Mouse (Mus musculus): Measurements from ENCODE around the gene Dennd1c. TPM values are rescaled to one million over a fixed set of nuclear protein-coding genes. Genes with fewer than 3 reads are reported as not detected.

The Dennd1c gene
- polyA plus RNA-seq, 1 experiment from 2014 or later, result 2.9 TPM

DNA sequence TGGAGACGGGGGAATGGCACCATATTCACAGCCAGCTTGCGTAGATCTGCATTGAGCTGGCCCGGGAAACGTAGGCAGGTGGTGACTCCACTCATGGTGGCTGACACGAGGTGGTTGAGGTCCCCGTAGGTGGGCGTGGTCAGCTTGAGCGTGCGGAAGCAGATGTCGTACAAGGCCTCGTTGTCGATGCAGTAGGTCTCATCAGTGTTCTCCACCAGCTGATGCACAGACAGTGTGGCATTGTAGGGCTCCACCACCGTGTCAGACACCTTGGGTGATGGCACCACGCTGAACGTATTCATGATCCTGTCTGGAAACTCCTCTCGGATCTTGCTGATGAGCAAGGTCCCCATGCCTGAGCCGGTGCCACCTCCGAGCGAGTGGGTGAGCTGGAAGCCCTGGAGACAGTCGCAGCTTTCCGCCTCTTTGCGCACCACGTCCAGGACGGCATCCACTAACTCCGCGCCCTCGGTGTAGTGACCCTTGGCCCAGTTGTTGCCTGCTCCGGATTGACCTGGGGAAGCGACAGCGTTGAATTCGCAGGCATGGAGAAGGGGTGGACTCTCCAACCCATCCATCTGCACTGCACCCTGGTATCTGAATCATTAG lies 3.0 kb upstream of the Dennd1c start:
- WGBS, result 92% methylated on average over 31 of the region's 31 CpGs
- Histone ChIP-seq H3K9ac (ENCODE audit: low read length) (no peak overlapping the region), H3K4me2 (ENCODE audit: low read depth) (no peak overlapping the region), H3K4me1 (ENCODE audit: control insufficient read depth, insufficient read depth, low read length) (no peaks in the 10 kb centered on the region), H3K36me3 (ENCODE audit: control insufficient read depth, insufficient read depth, low read length) (no peaks in the 10 kb centered on the region; the same call in 1 of the 2 replicates), H3K27ac (ENCODE audit: low read depth, low read length) (no peak overlapping the region), H3K4me3 (ENCODE audit: low read depth, low read length) (no peak overlapping the region), H3K27me3 (ENCODE audit: control insufficient read depth, insufficient read depth, low read length) (no peaks in the 10 kb centered on the region), H3K9me3 (ENCODE audit: control insufficient read depth, low read length) (no peaks in the 10 kb centered on the region)
- DNase-seq (ENCODE audit: low spot score), result no peak
- no peak for ATAC-seq (ENCODE audit: insufficient read depth, low FRiP score, low TSS enrichment)

DNA sequence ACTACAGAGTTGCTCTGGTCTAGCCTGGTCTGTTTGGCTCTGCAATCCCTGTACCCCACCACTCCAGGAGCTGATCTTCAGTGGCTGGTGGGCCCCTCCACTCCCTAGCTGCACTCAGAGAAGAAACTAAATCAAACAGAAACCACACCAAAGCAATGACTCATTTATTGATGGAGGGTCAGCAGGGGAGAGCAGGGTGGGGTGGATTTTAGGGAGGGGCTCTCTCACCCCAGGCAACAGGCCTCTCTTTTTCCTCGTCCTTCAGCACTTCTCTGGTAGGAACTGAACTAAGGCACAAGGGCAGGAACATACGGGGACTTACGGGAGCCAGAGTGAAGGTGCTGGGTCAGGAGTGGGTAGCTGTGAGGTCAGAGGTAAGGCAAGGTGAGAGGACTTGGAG lies 1.6 kb upstream of the Dennd1c start:
- H3K9me3 ChIP-seq (ENCODE audit: control insufficient read depth, low read length), result no peaks in the 10 kb centered on the region
- no peaks in the 10 kb centered on the region for H3K4me1 ChIP-seq (ENCODE audit: control insufficient read depth, insufficient read depth, low read length)
- WGBS, result 77% methylated on average over 3 of the region's 3 CpGs
- no peaks in the 10 kb centered on the region; the same call in 1 of the 2 replicates for H3K36me3 ChIP-seq (ENCODE audit: control insufficient read depth, insufficient read depth, low read length)
- H3K27ac ChIP-seq (ENCODE audit: low read depth, low read length), result no peak overlapping the region
- no peaks in the 10 kb centered on the region for H3K27me3 ChIP-seq (ENCODE audit: control insufficient read depth, insufficient read depth, low read length)
- H3K9ac ChIP-seq (ENCODE audit: low read length), result no peak overlapping the region
- ATAC-seq (ENCODE audit: insufficient read depth, low FRiP score, low TSS enrichment), result no peak
- no peak for DNase-seq (ENCODE audit: low spot score)
- H3K4me2 ChIP-seq (ENCODE audit: low read depth), result no peak overlapping the region
- H3K4me3 ChIP-seq (ENCODE audit: low read depth, low read length), result no peak overlapping the region

DNA sequence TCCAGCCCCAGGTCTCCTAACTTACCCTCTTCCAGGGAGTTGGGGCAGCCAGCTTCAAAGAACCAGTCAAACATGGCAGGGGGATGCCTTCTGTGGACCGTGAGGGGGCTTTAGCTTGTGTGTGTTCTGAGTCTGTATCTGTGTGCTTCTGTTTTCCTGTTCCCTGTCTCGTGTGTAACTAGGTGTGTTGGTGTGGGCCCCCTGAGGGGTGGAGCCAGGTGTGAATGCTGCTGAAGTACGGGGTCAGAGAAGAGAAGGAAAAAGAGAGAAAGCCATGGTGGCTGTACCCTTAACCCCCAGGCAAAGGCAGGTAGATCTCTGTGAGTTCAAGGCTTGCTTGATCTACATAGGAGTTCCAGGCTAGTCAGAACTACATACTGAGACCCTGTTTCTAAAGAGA lies 1.4 kb downstream of the Dennd1c start:
- WGBS, result 67% methylated on average over 3 of the region's 3 CpGs
- H3K4me2 ChIP-seq (ENCODE audit: low read depth), result no peak overlapping the region
- no peaks in the 10 kb centered on the region; the same call in 1 of the 2 replicates for H3K36me3 ChIP-seq (ENCODE audit: control insufficient read depth, insufficient read depth, low read length)
- DNase-seq (ENCODE audit: low spot score) (no peak), ATAC-seq (ENCODE audit: insufficient read depth, low FRiP score, low TSS enrichment) (no peak)
- no peaks in the 10 kb centered on the region for H3K27me3 ChIP-seq (ENCODE audit: control insufficient read depth, insufficient read depth, low read length)
- no peaks in the 10 kb centered on the region for H3K4me1 ChIP-seq (ENCODE audit: control insufficient read depth, insufficient read depth, low read length)
- no peak overlapping the region for H3K4me3 ChIP-seq (ENCODE audit: low read depth, low read length)
- no peak overlapping the region for H3K27ac ChIP-seq (ENCODE audit: low read depth, low read length)
- no peaks in the 10 kb centered on the region for H3K9me3 ChIP-seq (ENCODE audit: control insufficient read depth, low read length)
- H3K9ac ChIP-seq (ENCODE audit: low read length), result no peak overlapping the region

DNA sequence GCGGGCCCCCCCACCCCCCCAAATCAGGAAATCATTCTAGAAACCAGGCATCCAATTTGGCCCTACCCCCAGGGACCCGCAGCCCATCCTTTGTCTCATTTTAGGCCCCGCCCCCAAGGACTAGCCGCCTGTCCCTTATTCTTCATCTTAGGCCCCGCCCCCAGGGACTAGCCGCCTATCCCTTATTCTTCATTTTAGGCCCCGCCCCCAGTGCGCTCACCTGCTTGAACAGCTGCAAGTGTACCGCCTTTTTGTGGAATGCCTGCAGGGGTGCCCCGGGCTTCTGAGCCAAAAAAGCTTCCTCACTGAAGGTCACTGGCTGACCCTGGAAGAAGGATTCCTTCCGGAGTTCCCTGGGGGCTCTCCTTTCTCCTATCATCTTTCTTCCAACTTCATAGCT lies 7.6 kb downstream of the Dennd1c start:
- WGBS, result 2% methylated on average over 11 of the region's 11 CpGs
- peak; percentile 76 for ATAC-seq (ENCODE audit: insufficient read depth, low FRiP score, low TSS enrichment)
- no peaks in the 10 kb centered on the region for H3K36me3 ChIP-seq (ENCODE audit: control insufficient read depth, insufficient read depth, low read length)
- no peaks in the 10 kb centered on the region for H3K4me1 ChIP-seq (ENCODE audit: control insufficient read depth, insufficient read depth, low read length)
- H3K4me2 ChIP-seq (ENCODE audit: low read depth), result peak overlapping the region; percentile 35
- 0 out of 2 replicates have a peak overlapping the region, but pooled peaks have one; percentile 4 for H3K4me3 ChIP-seq (ENCODE audit: low read depth, low read length)
- no peak overlapping the region for H3K9ac ChIP-seq (ENCODE audit: low read length)
- peak; percentile 71 for DNase-seq (ENCODE audit: low spot score)
- no peaks in the 10 kb centered on the region for H3K27me3 ChIP-seq (ENCODE audit: control insufficient read depth, insufficient read depth, low read length)
- no peaks in the 10 kb centered on the region for H3K9me3 ChIP-seq (ENCODE audit: control insufficient read depth, low read length)
- no peak overlapping the region for H3K27ac ChIP-seq (ENCODE audit: low read depth, low read length)

DNA sequence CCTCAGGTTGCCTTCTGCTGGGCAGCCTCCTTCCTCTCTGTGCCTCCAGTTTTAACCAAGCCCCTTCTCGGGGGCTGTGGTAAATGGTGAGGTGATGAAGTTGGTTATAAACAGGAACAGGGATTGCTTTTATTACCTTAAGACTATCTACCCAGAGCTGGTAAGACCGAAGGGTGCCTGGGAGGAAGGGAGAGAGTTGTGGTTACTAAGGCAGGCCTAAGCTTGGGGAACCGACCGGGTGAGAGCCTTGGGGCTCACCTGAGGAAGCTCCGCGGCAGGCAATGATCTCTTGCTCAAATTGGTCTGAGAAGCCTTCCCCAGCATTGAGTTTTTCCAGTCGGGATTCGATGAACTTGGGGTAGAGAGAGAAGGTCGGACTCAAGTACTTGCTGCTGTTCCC lies 8.0 kb downstream of the Dennd1c start:
- Histone ChIP-seq H3K9ac (ENCODE audit: low read length) (0 out of 2 replicates have a peak overlapping the region, but pooled peaks have one; percentile 18), H3K4me2 (ENCODE audit: low read depth) (peak overlapping the region; percentile 35), H3K36me3 (ENCODE audit: control insufficient read depth, insufficient read depth, low read length) (no peaks in the 10 kb centered on the region), H3K4me1 (ENCODE audit: control insufficient read depth, insufficient read depth, low read length) (no peaks in the 10 kb centered on the region), H3K27me3 (ENCODE audit: control insufficient read depth, insufficient read depth, low read length) (no peaks in the 10 kb centered on the region), H3K4me3 (ENCODE audit: low read depth, low read length) (0 out of 2 replicates have a peak overlapping the region, but pooled peaks have one; percentile 4), H3K27ac (ENCODE audit: low read depth, low read length) (no peak overlapping the region), H3K9me3 (ENCODE audit: control insufficient read depth, low read length) (no peaks in the 10 kb centered on the region)
- whole genome bisulfite sequencing, result 6% methylated on average over 9 of the region's 9 CpGs
- ATAC-seq (ENCODE audit: insufficient read depth, low FRiP score, low TSS enrichment), result no peak
- DNase-seq (ENCODE audit: low spot score), result no peak

DNA sequence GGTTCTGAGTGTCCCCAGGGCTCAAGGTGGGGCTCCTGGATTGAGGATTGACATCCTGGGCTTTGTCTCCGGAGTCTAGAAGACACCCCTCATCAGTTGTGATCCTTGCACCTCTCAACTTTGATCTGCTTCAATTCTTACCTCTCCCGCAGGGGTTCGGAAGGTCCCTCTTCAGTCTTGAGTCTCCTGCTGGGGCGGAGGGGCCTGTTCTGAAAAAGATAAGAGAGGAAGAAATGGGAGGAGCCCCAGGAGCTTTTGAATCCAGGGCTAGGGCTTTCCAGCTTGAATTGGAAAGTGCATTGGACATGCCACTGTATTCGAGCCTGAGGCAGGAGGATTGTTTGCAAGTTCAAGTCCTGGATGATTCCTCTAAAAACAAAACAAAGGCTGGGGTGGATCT lies 11.4 kb downstream of the Dennd1c start:
- Histone ChIP-seq H3K9me3 (ENCODE audit: control insufficient read depth, low read length) (no peaks in the 10 kb centered on the region), H3K9ac (ENCODE audit: low read length) (no peak overlapping the region), H3K4me1 (ENCODE audit: control insufficient read depth, insufficient read depth, low read length) (no peaks in the 10 kb centered on the region), H3K27ac (ENCODE audit: low read depth, low read length) (no peak overlapping the region), H3K27me3 (ENCODE audit: control insufficient read depth, insufficient read depth, low read length) (peaks cover 17% of the 10 kb centered on the region), H3K36me3 (ENCODE audit: control insufficient read depth, insufficient read depth, low read length) (no peaks in the 10 kb centered on the region), H3K4me3 (ENCODE audit: low read depth, low read length) (no peak overlapping the region), H3K4me2 (ENCODE audit: low read depth) (no peak overlapping the region)
- no peak for DNase-seq (ENCODE audit: low spot score)
- ATAC-seq (ENCODE audit: insufficient read depth, low FRiP score, low TSS enrichment), result no peak
- WGBS, result 70% methylated on average over 5 of the region's 5 CpGs

DNA sequence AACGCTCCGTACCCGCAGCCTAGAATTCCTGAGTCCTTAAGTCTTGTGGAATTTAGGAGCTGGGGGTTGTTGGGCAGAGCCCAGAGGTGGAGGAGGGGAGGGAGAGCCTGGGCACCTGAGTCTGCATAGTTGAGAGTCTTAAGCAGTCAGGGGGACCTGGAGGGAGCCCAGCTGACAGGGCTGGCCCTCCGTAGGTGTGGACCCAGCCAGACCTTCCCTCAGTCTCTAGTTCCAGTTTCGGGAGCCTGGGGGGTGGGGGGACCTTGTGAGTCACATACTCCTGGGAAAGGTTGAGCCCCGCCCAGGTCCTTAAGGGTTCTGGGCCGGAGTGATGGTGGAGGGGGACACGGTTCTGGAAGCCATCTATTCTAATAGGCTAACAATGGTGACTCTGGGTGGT lies 15.3 kb downstream of the Dennd1c start:
- H3K27me3 ChIP-seq (ENCODE audit: control insufficient read depth, insufficient read depth, low read length), result peaks cover 28% of the 10 kb centered on the region
- no peak for DNase-seq (ENCODE audit: low spot score)
- no peak for ATAC-seq (ENCODE audit: insufficient read depth, low FRiP score, low TSS enrichment)
- 0 out of 2 replicates have a peak, but pooled peaks cover 3% of the 10 kb centered on the region for H3K4me1 ChIP-seq (ENCODE audit: control insufficient read depth, insufficient read depth, low read length)
- H3K27ac ChIP-seq (ENCODE audit: low read depth, low read length), result no peak overlapping the region
- no peaks in the 10 kb centered on the region for H3K36me3 ChIP-seq (ENCODE audit: control insufficient read depth, insufficient read depth, low read length)
- 4% methylated on average over 8 of the region's 8 CpGs for WGBS
- no peaks in the 10 kb centered on the region for H3K9me3 ChIP-seq (ENCODE audit: control insufficient read depth, low read length)
- H3K9ac ChIP-seq (ENCODE audit: low read length), result no peak overlapping the region
- H3K4me3 ChIP-seq (ENCODE audit: low read depth, low read length), result no peak overlapping the region
- no peak overlapping the region for H3K4me2 ChIP-seq (ENCODE audit: low read depth)

DNA sequence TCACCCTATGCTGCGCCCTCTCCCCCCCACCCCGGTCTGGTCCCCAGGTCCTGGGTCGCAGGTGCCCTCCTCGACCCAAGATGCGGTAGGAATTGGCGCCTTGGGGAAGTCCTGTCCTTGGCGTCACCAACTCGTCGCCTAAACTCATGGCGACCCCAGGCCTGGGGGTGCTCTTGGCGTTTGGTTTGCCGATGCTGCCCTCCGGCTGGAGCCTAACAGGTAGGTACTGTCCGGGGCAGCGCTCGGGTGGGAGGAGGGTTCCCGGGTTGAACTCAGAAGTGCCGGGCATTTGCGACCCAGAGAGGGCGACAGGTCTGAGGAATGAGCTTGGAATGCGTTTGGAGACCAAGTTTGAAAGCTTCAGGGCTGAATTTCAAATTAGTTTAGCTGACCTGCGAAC lies 15.8 kb downstream of the Dennd1c start:
- Histone ChIP-seq H3K36me3 (ENCODE audit: control insufficient read depth, insufficient read depth, low read length) (no peaks in the 10 kb centered on the region), H3K4me2 (ENCODE audit: low read depth) (no peak overlapping the region), H3K4me3 (ENCODE audit: low read depth, low read length) (no peak overlapping the region), H3K27me3 (ENCODE audit: control insufficient read depth, insufficient read depth, low read length) (peaks cover 28% of the 10 kb centered on the region), H3K9me3 (ENCODE audit: control insufficient read depth, low read length) (no peaks in the 10 kb centered on the region), H3K4me1 (ENCODE audit: control insufficient read depth, insufficient read depth, low read length) (0 out of 2 replicates have a peak, but pooled peaks cover 3% of the 10 kb centered on the region), H3K9ac (ENCODE audit: low read length) (no peak overlapping the region), H3K27ac (ENCODE audit: low read depth, low read length) (no peak overlapping the region)
- 0% methylated on average over 22 of the region's 22 CpGs for WGBS
- DNase-seq (ENCODE audit: low spot score) (no peak), ATAC-seq (ENCODE audit: insufficient read depth, low FRiP score, low TSS enrichment) (no peak)

DNA sequence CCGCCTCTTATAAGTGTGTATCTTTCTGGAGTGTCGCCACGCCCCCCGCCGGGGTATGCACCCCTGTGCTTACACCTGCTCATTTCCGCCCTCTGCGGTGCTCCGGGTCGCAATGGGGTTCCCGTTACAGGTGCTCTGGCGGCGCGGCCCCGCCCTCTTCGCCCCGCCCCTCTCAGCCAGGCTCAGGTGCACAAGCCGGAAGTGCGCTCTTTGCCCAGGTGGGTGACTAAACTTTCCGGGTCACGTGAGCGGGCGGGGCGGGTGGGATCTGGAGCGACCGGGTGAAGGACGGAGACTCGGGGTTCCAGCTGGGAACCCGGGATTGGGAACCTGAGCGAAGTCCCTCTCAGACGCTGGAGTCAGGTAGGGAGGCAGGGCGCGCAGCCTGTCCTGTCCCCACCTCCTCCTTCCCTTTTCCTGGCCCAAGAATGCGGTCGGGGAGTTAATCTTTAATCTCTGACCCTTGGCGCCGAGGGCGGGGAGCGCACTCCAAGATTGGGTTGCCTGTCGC lies 16.2 kb downstream of the Dennd1c start:
- no peaks in the 10 kb centered on the region for H3K9me3 ChIP-seq (ENCODE audit: control insufficient read depth, low read length)
- H3K4me3 ChIP-seq (ENCODE audit: low read depth, low read length), result peak overlapping the region; percentile 6; the same call in 1 of the 2 replicates
- no peak for ATAC-seq (ENCODE audit: insufficient read depth, low FRiP score, low TSS enrichment)
- WGBS, result 1% methylated on average over 34 of the region's 39 CpGs
- 0 out of 2 replicates have a peak, but pooled peaks cover 3% of the 10 kb centered on the region for H3K4me1 ChIP-seq (ENCODE audit: control insufficient read depth, insufficient read depth, low read length)
- no peak overlapping the region for H3K9ac ChIP-seq (ENCODE audit: low read length)
- H3K36me3 ChIP-seq (ENCODE audit: control insufficient read depth, insufficient read depth, low read length), result no peaks in the 10 kb centered on the region
- no peak overlapping the region for H3K27ac ChIP-seq (ENCODE audit: low read depth, low read length)
- H3K27me3 ChIP-seq (ENCODE audit: control insufficient read depth, insufficient read depth, low read length), result peaks cover 28% of the 10 kb centered on the region
- H3K4me2 ChIP-seq (ENCODE audit: low read depth), result peak overlapping the region; percentile 16; the same call in 1 of the 2 replicates
- DNase-seq (ENCODE audit: low spot score), result no peak
